Mouse (Mus musculus) CH12.LX (cell line): ENCODE measurements around the gene Tmem132d. TPM values are rescaled to one million over a fixed set of nuclear protein-coding genes. Genes with fewer than 3 reads are reported as not detected.

Experiments
- DNase-seq: peaks from one replicate; pipeline ENCODE4 v3.0.0-alpha.2; 2013; ENCODE audit errors: extremely low read depth
- H3K27ac ChIP-seq: 2 replicates; pipeline ENCODE4 v1.5.1; 2012; ENCODE audit warnings: low read depth, mild to moderate bottlenecking, control low read depth, moderate library complexity; ENCODE audit not compliant: insufficient read depth
- H3K27me3 ChIP-seq: replicated peaks from 2 replicates; pipeline ENCODE3; 2012; ENCODE audit warnings: inconsistent platforms
- H3K36me3 ChIP-seq, 2 experiments: replicated peaks in 1 of 2; 2 replicates each; pipeline versions ENCODE3 to v1.6.1; 2012; ENCODE audit warnings: inconsistent platforms in 1 of 2, low read length in 1 of 2, mild to moderate bottlenecking in 1 of 2, mixed read lengths in 1 of 2, moderate library complexity in 1 of 2; ENCODE audit not compliant: control insufficient read depth in 1 of 2, insufficient read depth in 1 of 2
- H3K4me1 ChIP-seq, 2 experiments: 2 replicates each; pipeline ENCODE4 v1.6.1; 2012; ENCODE audit warnings: inconsistent platforms in 1 of 2, moderate library complexity in 1 of 2; ENCODE audit not compliant: insufficient read depth in 2 of 2, control insufficient read depth in 1 of 2
- H3K4me2 ChIP-seq: 2 replicates; pipeline ENCODE4 v1.6.1; 2012; ENCODE audit warnings: low read depth, mild to moderate bottlenecking, control low read depth; ENCODE audit not compliant: poor library complexity, insufficient read depth, severe bottlenecking
- H3K4me3 ChIP-seq, 3 experiments: fragments of 150-350 bp in 1 of 3; sonication (generic) in 1 of 3; replicated peaks in 1 of 3; 2 replicates each; pipeline versions ENCODE3 to v1.5.1; 2011 to 2012; ENCODE audit warnings: low read depth in 2 of 3, low read length in 2 of 3, mild to moderate bottlenecking in 2 of 3, moderate library complexity in 2 of 3, control low read depth in 1 of 3, improper control_type of control experiment in 1 of 3, inconsistent platforms in 1 of 3, mixed read lengths in 1 of 3; ENCODE audit not compliant: poor library complexity in 1 of 3
- H3K79me2 ChIP-seq: replicated peaks from 2 replicates; pipeline ENCODE4 v1.6.1; 2012; ENCODE audit warnings: mild to moderate bottlenecking, moderate library complexity; ENCODE audit not compliant: control insufficient read depth, poor library complexity, insufficient read depth, severe bottlenecking; ENCODE audit errors: extremely low read depth
- H3K9ac ChIP-seq: 2 replicates; pipeline ENCODE4 v1.6.1; 2012; ENCODE audit warnings: low read depth, mild to moderate bottlenecking, control low read depth, moderate library complexity; ENCODE audit not compliant: insufficient read depth
- H3K9me3 ChIP-seq: replicated peaks from 2 replicates; pipeline ENCODE3; 2012; ENCODE audit warnings: low read length, inconsistent platforms, mixed read lengths
- BHLHE40 ChIP-seq: IDR thresholded peaks from 2 replicates; pipeline ENCODE4 v1.6.1; 2011; ENCODE audit warnings: mild to moderate bottlenecking, low read depth, low read length, improper control_type of control experiment
- CHD1 ChIP-seq: IDR thresholded peaks from 2 replicates; pipeline ENCODE4 v1.6.1; 2012; ENCODE audit warnings: low read depth, low read length, improper control_type of control experiment, inconsistent platforms
- CHD2 ChIP-seq: IDR thresholded peaks from 2 replicates; pipeline ENCODE4 v1.6.1; 2011; ENCODE audit warnings: low read length, improper control_type of control experiment
- CTCF ChIP-seq, 2 experiments: IDR thresholded peaks in 1 of 2; conservative IDR thresholded peaks in 1 of 2; 2 replicates each; pipeline ENCODE4 v1.5.1; 2011 to 2012; ENCODE audit warnings: low read depth in 2 of 2, low read length in 2 of 2, improper control_type of control experiment in 1 of 2, inconsistent platforms in 1 of 2, mild to moderate bottlenecking in 1 of 2, moderate library complexity in 1 of 2
- E2F4 ChIP-seq: IDR thresholded peaks from 2 replicates; pipeline ENCODE4 v1.6.1; 2011; ENCODE audit warnings: low read depth, low read length, improper control_type of control experiment; ENCODE audit not compliant: insufficient replicate concordance
- ELF1 ChIP-seq: IDR thresholded peaks from 2 replicates; pipeline ENCODE4 v1.6.1; 2014; ENCODE audit warnings: low read depth, mild to moderate bottlenecking, inconsistent platforms, low read length, improper control_type of control experiment
- EP300 ChIP-seq: IDR thresholded peaks from 2 replicates; pipeline ENCODE4 v1.6.1; 2011; ENCODE audit warnings: low read length, improper control_type of control experiment
- GABPA ChIP-seq: IDR thresholded peaks from 2 replicates; pipeline ENCODE4 v1.6.1; 2012; ENCODE audit warnings: low read depth, low read length, improper control_type of control experiment, inconsistent platforms; ENCODE audit not compliant: insufficient replicate concordance
- HCFC1 ChIP-seq: IDR thresholded peaks from 2 replicates; pipeline ENCODE4 v1.6.1; 2012; ENCODE audit warnings: low read depth, mild to moderate bottlenecking, inconsistent platforms, low read length, improper control_type of control experiment
- IRF4 ChIP-seq: IDR thresholded peaks from 2 replicates; pipeline ENCODE4 v1.6.1; 2014; ENCODE audit warnings: low read depth, mild to moderate bottlenecking, inconsistent platforms, low read length, improper control_type of control experiment
- JUN ChIP-seq: IDR thresholded peaks from 2 replicates; pipeline ENCODE4 v1.6.1; 2011; ENCODE audit warnings: low read depth, mild to moderate bottlenecking, low read length, improper control_type of control experiment, moderate library complexity; ENCODE audit not compliant: insufficient read depth
- JUND ChIP-seq: conservative IDR thresholded peaks from 2 replicates; pipeline ENCODE4 v1.6.1; 2011; ENCODE audit warnings: low read depth, low read length, improper control_type of control experiment
- KAT2A ChIP-seq: IDR thresholded peaks from 2 replicates; pipeline ENCODE4 v1.6.1; 2012; ENCODE audit warnings: low read length, improper control_type of control experiment, inconsistent platforms; ENCODE audit not compliant: insufficient replicate concordance
- MAFK ChIP-seq: IDR thresholded peaks from 2 replicates; pipeline ENCODE4 v1.6.1; 2011; ENCODE audit warnings: low read length, improper control_type of control experiment; ENCODE audit not compliant: insufficient replicate concordance
- MAX ChIP-seq: IDR thresholded peaks from 2 replicates; pipeline ENCODE4 v1.6.1; 2011; ENCODE audit warnings: low read length, improper control_type of control experiment
- MAZ ChIP-seq: IDR thresholded peaks from 2 replicates; pipeline ENCODE4 v1.6.1; 2012; ENCODE audit warnings: low read depth, mild to moderate bottlenecking, inconsistent platforms, low read length, improper control_type of control experiment, moderate library complexity
- MXI1 ChIP-seq: IDR thresholded peaks from 2 replicates; pipeline ENCODE4 v1.6.1; 2011; ENCODE audit warnings: mild to moderate bottlenecking, low read depth, low read length, improper control_type of control experiment
- MYC ChIP-seq: IDR thresholded peaks from 2 replicates; pipeline ENCODE4 v1.6.1; 2011; ENCODE audit warnings: low read depth, mild to moderate bottlenecking, improper control_type of control experiment, low read length
- NELFE ChIP-seq: IDR thresholded peaks from 2 replicates; pipeline ENCODE4 v1.6.1; 2011; ENCODE audit warnings: low read depth, low read length, improper control_type of control experiment
- PAX5 ChIP-seq: IDR thresholded peaks from 2 replicates; pipeline ENCODE4 v1.6.1; 2012; ENCODE audit warnings: low read length, inconsistent platforms, mixed read lengths
- POLR2AphosphoS2 ChIP-seq: IDR thresholded peaks from 2 replicates; pipeline ENCODE4 v1.6.1; 2011; ENCODE audit warnings: low read depth, low read length, improper control_type of control experiment
- RAD21 ChIP-seq: IDR thresholded peaks from 2 replicates; pipeline ENCODE4 v1.6.1; 2011; ENCODE audit warnings: low read depth, mild to moderate bottlenecking, low read length, improper control_type of control experiment, moderate library complexity
- RCOR1 ChIP-seq: conservative IDR thresholded peaks from 2 replicates; pipeline ENCODE4 v1.6.1; 2012; ENCODE audit warnings: low read depth, mild to moderate bottlenecking, inconsistent platforms, low read length, improper control_type of control experiment
- SIN3A ChIP-seq: IDR thresholded peaks from 2 replicates; pipeline ENCODE4 v1.6.1; 2012; ENCODE audit warnings: low read length, improper control_type of control experiment, inconsistent platforms
- TBP ChIP-seq: conservative IDR thresholded peaks from 2 replicates; pipeline ENCODE4 v1.6.1; 2011; ENCODE audit warnings: low read depth, low read length, improper control_type of control experiment
- USF1 ChIP-seq: IDR thresholded peaks from 2 replicates; pipeline ENCODE4 v1.6.1; 2014; ENCODE audit warnings: low read depth, mild to moderate bottlenecking, inconsistent platforms, low read length, improper control_type of control experiment
- USF2 ChIP-seq: conservative IDR thresholded peaks from 2 replicates; pipeline ENCODE4 v1.6.1; 2011; ENCODE audit warnings: low read depth, low read length, improper control_type of control experiment
- ZKSCAN1 ChIP-seq: IDR thresholded peaks from 2 replicates; pipeline ENCODE4 v1.6.1; 2012; ENCODE audit warnings: low read depth, inconsistent platforms, low read length, improper control_type of control experiment, borderline replicate concordance
- ZMIZ1 ChIP-seq: IDR thresholded peaks from 2 replicates; pipeline ENCODE4 v1.6.1; 2012; ENCODE audit warnings: low read depth, mild to moderate bottlenecking, inconsistent platforms, low read length, improper control_type of control experiment
- ZNF384 ChIP-seq: IDR thresholded peaks from 2 replicates; pipeline ENCODE4 v1.6.1; 2012; ENCODE audit warnings: low read depth, low read length, improper control_type of control experiment, inconsistent platforms
- dilution Hi-C: fragments of 300-500 bp; cut with MboI; formaldehyde crosslinking; loops from 2 replicates; pipeline ENCODE4 v1.14.3; 2020; ENCODE audit warnings: low sequenced_read_pairs; ENCODE audit not compliant: extremely low pct_unique_long_range_greater_than_20kb, extremely low pct_ligation_motif_present
- in situ Hi-C: fragments of 300-500 bp; cut with MboI; formaldehyde crosslinking; loops from 3 replicates; pipeline ENCODE4 v1.14.3; 2019; ENCODE audit warnings: low sequenced_read_pairs, low pct_ligation_motif_present, low pct_unique_long_range_greater_than_20kb, mixed read lengths
- polyA plus RNA-seq: library from polyadenylated mRNA; unstranded; fragments of >175 nt; gene quantifications from 2 replicates; pipeline ENCODE4 v1.2.1, GENCODE M21; 2012; ENCODE audit warnings: low read depth; ENCODE audit not compliant: insufficient read length
- total RNA-seq, 2 experiments: library from RNA; depleted of rRNA; stranded (reverse); fragments of 300-350 nt in 1 of 2; fragments of >200 nt in 1 of 2; gene quantifications; 2 replicates each; pipeline ENCODE4 v1.2.3; 2012 to 2014

The Tmem132d gene
- total and polyA plus RNA-seq, 3 experiments = not detected

DNA sequence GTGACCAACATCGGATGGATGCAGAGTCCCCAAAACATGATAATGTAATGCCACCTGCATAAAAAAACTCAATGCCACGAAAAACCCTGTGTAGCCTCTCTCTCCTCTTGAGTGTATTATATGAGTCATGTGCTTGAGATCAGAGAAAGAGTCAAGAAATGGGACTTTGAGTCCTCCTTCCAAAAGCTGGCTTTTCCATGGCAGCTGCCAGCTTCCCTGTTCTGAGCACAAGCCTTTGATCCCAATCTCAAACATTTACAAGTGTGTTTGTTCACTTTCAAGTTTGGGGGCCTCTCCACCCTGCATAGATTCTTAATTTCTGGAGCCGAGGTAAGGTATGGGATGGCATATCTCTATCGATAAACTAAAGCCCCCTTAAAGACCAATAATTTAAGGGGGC, 8.2 kb downstream of the Tmem132d start:
- Histone ChIP-seq H3K79me2 (no peaks in the 10 kb centered on the region), H3K9ac (no peak overlapping the region), H3K4me2 (no peak overlapping the region), H3K9me3 (peaks cover 91% of the 10 kb centered on the region), H3K27ac (no peak overlapping the region), H3K4me3 (no peak overlapping the region)
- dilution Hi-C loops = no loop called here
- no peak for DNase-seq
- in situ Hi-C loops = no loop called here
- no peak for TF ChIP-seq BHLHE40
- no peak for TF ChIP-seq RAD21
- TF ChIP-seq CHD1 = no peak
- no peak for TF ChIP-seq POLR2AphosphoS2
- no peak for TF ChIP-seq NELFE
- no peak for TF ChIP-seq CHD2
- no peak for TF ChIP-seq MAFK
- TF ChIP-seq USF1 = no peak
- TF ChIP-seq ELF1 = no peak
- TF ChIP-seq IRF4 = no peak
- TF ChIP-seq CTCF (conservative IDR thresholded peaks at IDR 0.05 in 1 of 2, IDR thresholded peaks at IDR 0.05 in 1 of 2; ENCODE audit: low read depth in 2 of 2, low read length in 2 of 2) = no peak
- no peak for TF ChIP-seq RCOR1
- TF ChIP-seq EP300 = no peak
- no peak for TF ChIP-seq USF2
- no peak for TF ChIP-seq MAZ
- TF ChIP-seq ZNF384 = no peak
- no peak for TF ChIP-seq JUND
- no peak for TF ChIP-seq MAX
- TF ChIP-seq PAX5 = no peak
- TF ChIP-seq HCFC1 = no peak
- TF ChIP-seq, all 38 proteins: peak for 0
- no peaks in the 10 kb centered on the region for H3K36me3 ChIP-seq
- H3K4me1 ChIP-seq = no peaks in the 10 kb centered on the region
- H3K27me3 ChIP-seq = no peaks in the 10 kb centered on the region

DNA sequence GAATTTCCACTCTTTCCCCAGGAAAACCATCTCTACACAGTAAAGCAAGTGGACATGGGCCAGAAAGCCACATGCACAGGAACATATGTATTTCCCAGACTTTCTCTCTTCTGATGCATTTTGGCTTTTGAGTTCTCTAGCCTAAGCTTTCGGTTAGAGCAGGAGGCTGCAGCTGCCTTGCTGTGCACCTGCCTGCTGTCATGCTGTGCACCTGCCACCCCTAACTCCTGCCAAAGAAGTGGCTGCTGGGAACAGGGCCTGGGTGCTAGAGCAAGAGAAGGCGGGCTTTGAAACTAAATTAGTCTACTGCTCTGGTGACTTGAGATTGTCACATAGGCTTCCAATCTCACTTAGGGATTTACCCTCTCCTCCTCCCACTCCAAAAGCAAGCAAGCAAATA, 8.7 kb downstream of the Tmem132d start:
- DNase-seq = no peak
- dilution Hi-C loops = no loop called here
- Histone ChIP-seq H3K4me3 (no peak overlapping the region), H3K9ac (no peak overlapping the region), H3K36me3 (no peaks in the 10 kb centered on the region), H3K4me2 (no peak overlapping the region), H3K27ac (no peak overlapping the region), H3K79me2 (no peaks in the 10 kb centered on the region), H3K27me3 (no peaks in the 10 kb centered on the region), H3K4me1 (no peaks in the 10 kb centered on the region)
- in situ Hi-C loops = no loop called here
- no peak for TF ChIP-seq GABPA
- TF ChIP-seq EP300 = no peak
- no peak for TF ChIP-seq ZKSCAN1
- TF ChIP-seq E2F4 = no peak
- no peak for TF ChIP-seq KAT2A
- no peak for TF ChIP-seq MAZ
- TF ChIP-seq TBP = no peak
- no peak for TF ChIP-seq ZMIZ1
- TF ChIP-seq JUN = no peak
- TF ChIP-seq SIN3A = no peak
- TF ChIP-seq MAFK = no peak
- no peak for TF ChIP-seq CHD1
- TF ChIP-seq MYC = no peak
- TF ChIP-seq RCOR1 = no peak
- no peak for TF ChIP-seq RAD21
- no peak for TF ChIP-seq IRF4
- no peak for TF ChIP-seq ZNF384
- no peak for TF ChIP-seq MXI1
- TF ChIP-seq NELFE = no peak
- TF ChIP-seq, all 38 proteins: peak for 0
- peaks cover 92% of the 10 kb centered on the region for H3K9me3 ChIP-seq
